Mouse (Mus musculus): ENCODE results near the gene Adcy9. TPM values are rescaled to one million over a fixed set of nuclear protein-coding genes. Genes with fewer than 3 reads are reported as not detected.
"Not testable (repeated sequence)": the region's sequence is repeated elsewhere in the genome, so short reads cannot be mapped to it uniquely, and the experiment has no call there.

Gene Adcy9
- polyA plus RNA-seq, 1 experiment, result 10.4 TPM

DNA sequence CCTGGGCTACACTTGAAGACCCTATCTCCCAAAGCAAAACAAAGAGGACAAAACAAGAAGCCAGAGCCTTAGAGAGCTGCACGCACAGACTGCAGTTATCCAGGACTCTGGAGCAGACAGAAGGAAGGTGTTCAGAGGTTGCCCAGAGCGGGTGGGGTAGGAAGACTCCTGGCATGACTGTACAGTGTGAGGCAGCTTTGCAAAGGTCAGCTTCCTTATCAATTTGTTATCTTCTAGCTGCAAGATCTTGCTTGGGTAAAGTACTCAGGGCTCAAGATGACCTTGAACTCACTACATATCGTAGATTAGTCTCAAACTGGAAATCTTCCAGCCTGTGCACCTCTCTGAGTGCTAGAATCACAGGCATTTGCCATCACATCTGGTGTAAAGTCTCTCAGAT is 156.8 kb downstream of the Adcy9 start:
- Histone ChIP-seq H3K27ac (ENCODE audit: insufficient read depth, low read depth, low read length) (no peak overlapping the region), H3K27me3 (replicated peaks; ENCODE audit: control insufficient read depth, insufficient read depth, low read length) (no peaks in the 10 kb centered on the region), H3K36me3 (ENCODE audit: control insufficient read depth, insufficient read depth, low read length) (no peaks in the 10 kb centered on the region), H3K4me1 (ENCODE audit: control insufficient read depth, insufficient read depth, low read length) (no peaks in the 10 kb centered on the region), H3K4me3 (ENCODE audit: insufficient read depth, low read depth, low read length) (no peak overlapping the region)
- WGBS, result 87% methylated on average over 3 of the region's 3 CpGs
- TF ChIP-seq CTCF (conservative IDR thresholded peaks at IDR 0.05; ENCODE audit: insufficient read depth, insufficient read length, low read depth, low read length) (no peak), POLR2A (IDR thresholded peaks at IDR 0.05; ENCODE audit: low read depth, low read length) (no peak)
- DNase-seq, result no peak

GRCm38 (mm10) chr16:4257546-4257945 is 162.8 kb downstream of the Adcy9 start:
- no peaks in the 10 kb centered on the region for H3K36me3 ChIP-seq (ENCODE audit: control insufficient read depth, insufficient read depth, low read length)
- 85% methylated on average over 2 of the region's 2 CpGs for WGBS
- H3K27me3 ChIP-seq (replicated peaks; ENCODE audit: control insufficient read depth, insufficient read depth, low read length), result no peaks in the 10 kb centered on the region
- H3K4me1 ChIP-seq (ENCODE audit: control insufficient read depth, insufficient read depth, low read length), result no peaks in the 10 kb centered on the region
- TF ChIP-seq POLR2A (IDR thresholded peaks at IDR 0.05; ENCODE audit: low read depth, low read length) (no peak), CTCF (conservative IDR thresholded peaks at IDR 0.05; ENCODE audit: insufficient read depth, insufficient read length, low read depth, low read length) (no peak)
- H3K4me3 ChIP-seq (ENCODE audit: insufficient read depth, low read depth, low read length), result no peak overlapping the region
- no peak for DNase-seq
- no peak overlapping the region for H3K27ac ChIP-seq (ENCODE audit: insufficient read depth, low read depth, low read length)

DNA sequence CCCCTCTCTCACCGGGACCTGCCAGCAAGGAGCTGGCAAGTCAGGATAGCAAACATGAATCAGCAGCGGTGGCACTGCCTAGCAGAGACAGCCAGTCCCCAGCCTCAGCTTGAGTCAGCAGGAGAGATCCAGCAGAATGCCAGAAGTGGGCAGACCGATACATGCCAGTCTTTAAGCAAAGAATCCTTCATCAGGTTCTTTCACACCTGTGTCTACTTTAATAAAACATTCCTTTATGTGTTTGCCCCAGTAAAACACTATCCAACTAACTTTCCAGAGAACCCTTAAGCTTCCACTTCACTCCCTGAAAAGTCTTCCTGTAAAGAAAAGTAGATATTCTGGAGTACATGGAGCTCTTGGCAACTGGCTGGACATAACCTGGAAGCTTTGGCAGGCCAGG is 171.5 kb downstream of the Adcy9 start:
- WGBS, result 89% methylated on average over 3 of the region's 3 CpGs
- no peaks in the 10 kb centered on the region for H3K36me3 ChIP-seq (ENCODE audit: control insufficient read depth, insufficient read depth, low read length)
- DNase-seq, result no peak

DNA sequence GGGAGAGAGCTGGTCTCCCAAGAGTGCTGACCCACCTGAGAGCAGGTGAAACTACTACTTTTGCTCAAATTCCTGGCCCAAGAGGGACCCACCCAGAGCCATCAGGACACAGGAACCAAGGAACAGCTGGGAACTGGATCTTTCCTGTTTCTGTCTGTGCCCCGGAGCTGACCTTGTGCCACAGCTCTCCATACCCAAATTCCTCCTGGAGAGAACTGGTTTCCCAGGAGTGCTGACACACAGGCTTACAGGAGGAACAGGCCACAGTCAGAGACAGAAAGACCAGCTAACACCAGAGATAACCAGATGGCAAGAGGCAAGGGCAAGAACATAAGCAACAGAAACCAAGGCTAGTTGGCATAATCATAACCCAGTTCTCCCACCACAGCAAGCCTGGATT is 175.1 kb downstream of the Adcy9 start:
- H3K4me3 ChIP-seq (ENCODE audit: insufficient read depth, low read depth, low read length); H3K27ac ChIP-seq (ENCODE audit: insufficient read depth, low read depth, low read length); H3K27me3 ChIP-seq (replicated peaks; ENCODE audit: control insufficient read depth, insufficient read depth, low read length); H3K36me3 ChIP-seq (ENCODE audit: control insufficient read depth, insufficient read depth, low read length); H3K4me1 ChIP-seq (ENCODE audit: control insufficient read depth, insufficient read depth, low read length); DNase-seq: not testable (repeated sequence)
- 88% methylated on average over 1 of the region's 1 CpGs for WGBS

More for the DNA sequence above, 171.5 kb downstream of the Adcy9 start:
- TF ChIP-seq CTCF (conservative IDR thresholded peaks at IDR 0.05; ENCODE audit: insufficient read depth, insufficient read length, low read depth, low read length) (no peak), POLR2A (IDR thresholded peaks at IDR 0.05; ENCODE audit: low read depth, low read length) (no peak)
- Histone ChIP-seq H3K4me1 (ENCODE audit: control insufficient read depth, insufficient read depth, low read length) (no peaks in the 10 kb centered on the region), H3K27ac (ENCODE audit: insufficient read depth, low read depth, low read length) (no peak overlapping the region), H3K4me3 (ENCODE audit: insufficient read depth, low read depth, low read length) (no peak overlapping the region), H3K27me3 (replicated peaks; ENCODE audit: control insufficient read depth, insufficient read depth, low read length) (no peaks in the 10 kb centered on the region)

Other genes starting within 250 kb of the Adcy9 start
- 21.6 and 27.1 TPM in 2 replicates for gene Crebbp, start 206.5 kb downstream of the Adcy9 start, polyA plus RNA-seq (2012; rRNA removed)
- gene Srl, start 121.3 kb upstream of the Adcy9 start, polyA plus RNA-seq (2012; rRNA removed), result 3.1 and 6.9 TPM in 2 replicates
- 4.5 and 5.1 TPM in 2 replicates for gene Tfap4, start 139.4 kb upstream of the Adcy9 start, polyA plus RNA-seq (2012; rRNA removed)
- 210 and 226 TPM in 2 replicates for gene Glis2, start 174.2 kb upstream of the Adcy9 start, polyA plus RNA-seq (2012; rRNA removed)
- 27.3 and 41.8 TPM in 2 replicates for gene Pam16, start 204.5 kb upstream of the Adcy9 start, polyA plus RNA-seq (2012; rRNA removed)
- gene Vasn, start 219.4 kb upstream of the Adcy9 start, polyA plus RNA-seq (2012; rRNA removed), result 34.6 and 42.3 TPM in 2 replicates
- gene Dnaja3, start 219.5 kb upstream of the Adcy9 start, polyA plus RNA-seq (2012; rRNA removed), result 57.8 and 72.9 TPM in 2 replicates

All from kidney, adult 2 months (tissue).